Mouse (Mus musculus) CH12.LX (cell line): ENCODE measurements around the gene Foxp1.

Experiments used
- CHD2 ChIP-seq: IDR thresholded peaks from 2 replicates; pipeline ENCODE4 v1.6.1; 2011; ENCODE audit warnings: low read length, improper control_type of control experiment
- CTCF ChIP-seq, 2 experiments: IDR thresholded peaks in 1 of 2; conservative IDR thresholded peaks in 1 of 2; 2 replicates each; pipeline ENCODE4 v1.5.1; 2011 to 2012; ENCODE audit warnings: low read depth in 2 of 2, low read length in 2 of 2, improper control_type of control experiment in 1 of 2, inconsistent platforms in 1 of 2, mild to moderate bottlenecking in 1 of 2, moderate library complexity in 1 of 2
- E2F4 ChIP-seq: IDR thresholded peaks from 2 replicates; pipeline ENCODE4 v1.6.1; 2011; ENCODE audit warnings: low read depth, low read length, improper control_type of control experiment; ENCODE audit not compliant: insufficient replicate concordance
- ELF1 ChIP-seq: IDR thresholded peaks from 2 replicates; pipeline ENCODE4 v1.6.1; 2014; ENCODE audit warnings: low read depth, mild to moderate bottlenecking, inconsistent platforms, low read length, improper control_type of control experiment
- EP300 ChIP-seq: IDR thresholded peaks from 2 replicates; pipeline ENCODE4 v1.6.1; 2011; ENCODE audit warnings: low read length, improper control_type of control experiment
- ETS1 ChIP-seq: conservative IDR thresholded peaks from 2 replicates; pipeline ENCODE4 v1.6.1; 2012; ENCODE audit warnings: low read depth, mild to moderate bottlenecking, inconsistent platforms, low read length, improper control_type of control experiment, moderate library complexity
- HCFC1 ChIP-seq: IDR thresholded peaks from 2 replicates; pipeline ENCODE4 v1.6.1; 2012; ENCODE audit warnings: low read depth, mild to moderate bottlenecking, inconsistent platforms, low read length, improper control_type of control experiment
- KAT2A ChIP-seq: IDR thresholded peaks from 2 replicates; pipeline ENCODE4 v1.6.1; 2012; ENCODE audit warnings: low read length, improper control_type of control experiment, inconsistent platforms; ENCODE audit not compliant: insufficient replicate concordance
- MAX ChIP-seq: IDR thresholded peaks from 2 replicates; pipeline ENCODE4 v1.6.1; 2011; ENCODE audit warnings: low read length, improper control_type of control experiment
- PAX5 ChIP-seq: IDR thresholded peaks from 2 replicates; pipeline ENCODE4 v1.6.1; 2012; ENCODE audit warnings: low read length, inconsistent platforms, mixed read lengths
- POLR2A ChIP-seq: IDR thresholded peaks from 2 replicates; pipeline ENCODE4 v1.6.1; 2011; ENCODE audit warnings: low read depth, mild to moderate bottlenecking, improper control_type of control experiment, low read length
- USF2 ChIP-seq: conservative IDR thresholded peaks from 2 replicates; pipeline ENCODE4 v1.6.1; 2011; ENCODE audit warnings: low read depth, low read length, improper control_type of control experiment
- ZC3H11A ChIP-seq: IDR thresholded peaks from 2 replicates; pipeline ENCODE4 v1.6.1; 2012; ENCODE audit warnings: low read depth, mild to moderate bottlenecking, inconsistent platforms, low read length, improper control_type of control experiment

- TF ChIP-seq USF2 (no peak), CTCF (conservative IDR thresholded peaks at IDR 0.05 in 1 of 2, IDR thresholded peaks at IDR 0.05 in 1 of 2; ENCODE audit: low read depth in 2 of 2, low read length in 2 of 2) (no peak), EP300 (no peak), ETS1 (no peak), ZC3H11A (no peak), KAT2A (no peak), MAX (no peak), HCFC1 (no peak), ELF1 (no peak), POLR2A (no peak), E2F4 (no peak), CHD2 (no peak), PAX5 (no peak)
Measured at GRCm38 (mm10) chr6:99328146-99328545, 194.4 kb downstream of the Foxp1 start.
